Mouse (Mus musculus) limb, embryonic 14.5 days (tissue): ENCODE measurements around the gene Ap4e1. TPM values are rescaled to one million over a fixed set of nuclear protein-coding genes. Genes with fewer than 3 reads are reported as not detected.

Experiments
- ATAC-seq: fragments of 200-750 bp; cut with Nextera tagmentation; 2 replicates; pipeline ENCODE4 v1.8.0; 2017; ENCODE audit warnings: low read depth, moderate number of reproducible peaks, moderate TSS enrichment; ENCODE audit not compliant: low FRiP score
- DNase-seq: peaks from one replicate; pipeline ENCODE4 v3.0.0-alpha.2; 2015; ENCODE audit warnings: low spot score
- H3K27ac ChIP-seq: fragments of 300-500 bp; sonication (generic); replicated peaks from 2 replicates; pipeline ENCODE4 v1.5.1; 2014; ENCODE audit warnings: low read depth, mild to moderate bottlenecking, low read length, moderate library complexity, mixed read lengths
- H3K27me3 ChIP-seq: fragments of 300-500 bp; sonication (generic); 2 replicates; pipeline ENCODE4 v1.6.1; 2014; ENCODE audit warnings: low read length, mixed read lengths; ENCODE audit not compliant: control insufficient read depth, insufficient read depth
- H3K36me3 ChIP-seq: fragments of 300-500 bp; sonication (generic); 2 replicates; pipeline ENCODE4 v1.6.1; 2014; ENCODE audit warnings: mild to moderate bottlenecking, low read length, moderate library complexity, mixed read lengths; ENCODE audit not compliant: control insufficient read depth, insufficient read depth
- H3K4me1 ChIP-seq: fragments of 300-500 bp; sonication (generic); 2 replicates; pipeline ENCODE4 v1.6.1; 2014; ENCODE audit warnings: antibody characterized with exemption, low read length, mixed read lengths; ENCODE audit not compliant: control insufficient read depth, insufficient read depth
- H3K4me2 ChIP-seq: fragments of 300-500 bp; sonication (generic); replicated peaks from 2 replicates; pipeline ENCODE4 v1.6.1; 2014; ENCODE audit warnings: low read depth, mild to moderate bottlenecking, low read length, moderate library complexity; ENCODE audit not compliant: severe bottlenecking
- H3K4me3 ChIP-seq: fragments of 300-500 bp; sonication (generic); replicated peaks from 2 replicates; pipeline ENCODE4 v1.5.1; 2014; ENCODE audit warnings: low read length
- H3K9ac ChIP-seq: fragments of 300-500 bp; sonication (generic); 2 replicates; pipeline ENCODE4 v1.6.1; 2014; ENCODE audit warnings: mild to moderate bottlenecking, low read depth, low read length, moderate library complexity; ENCODE audit not compliant: severe bottlenecking
- H3K9me3 ChIP-seq: fragments of 300-500 bp; sonication (generic); 2 replicates; pipeline ENCODE4 v1.6.1; 2016; ENCODE audit warnings: low read length; ENCODE audit not compliant: control insufficient read depth
- POLR2A ChIP-seq: fragments of 200-500 bp; IDR thresholded peaks from 2 replicates; pipeline ENCODE4 v1.8.0; 2012; ENCODE audit warnings: inconsistent platforms, mild to moderate bottlenecking, moderate library complexity, borderline replicate concordance; ENCODE audit not compliant: insufficient read depth, insufficient read length; ENCODE audit errors: extremely low read depth
- WGBS: fragments of 180-500 bp; shearing (Covaris S2); extraction: QIAGEN DNeasy Blood & Tissue Kit; methylation state at CpG from one replicate; pipeline ENCODE4 v1.1.7; 2014; 5-methylcytosine and 5-hydroxymethylcytosine counted together
- polyA plus RNA-seq, 2 experiments: library from polyadenylated mRNA; depleted of rRNA in 1 of 2; stranded (reverse) in 1 of 2; unstranded in 1 of 2; fragments of >200 nt; fragmentation: Nextera tagmentation in 1 of 2; extraction: Ambion mirVana in 1 of 2; gene quantifications; 2 replicates each; pipeline versions ENCODE4 v1.2.1 to v1.2.3; 2012 to 2014

Ap4e1 gene
- polyA plus RNA-seq, 2 experiments: 8.9 to 12.1 TPM

DNA sequence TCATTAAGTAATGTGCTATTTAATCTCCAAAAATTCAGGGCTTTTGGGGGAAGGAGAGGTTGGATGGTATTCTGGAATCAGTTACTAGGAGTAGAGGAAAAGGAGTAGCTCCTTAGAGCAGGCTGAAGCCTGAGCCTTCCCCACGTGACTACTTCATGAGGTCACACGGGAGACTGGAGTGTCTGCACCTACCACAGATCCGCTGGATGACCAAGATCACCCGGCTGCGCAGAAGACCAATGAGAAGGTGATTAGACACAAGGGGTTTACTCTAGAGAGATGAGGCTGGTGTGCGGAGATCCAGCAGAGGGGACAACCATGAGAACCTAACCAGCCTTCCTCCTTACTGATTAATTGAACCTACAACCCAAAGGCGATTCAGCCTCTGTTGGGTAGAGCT lies 4.5 kb upstream of the Ap4e1 start:
- Histone ChIP-seq H3K27me3 (no peaks in the 10 kb centered on the region), H3K4me2 (no peak overlapping the region), H3K4me3 (no peak overlapping the region), H3K4me1 (no peaks in the 10 kb centered on the region; the same call in 1 of the 2 replicates), H3K9ac (no peak overlapping the region), H3K27ac (no peak overlapping the region), H3K36me3 (no peaks in the 10 kb centered on the region), H3K9me3 (no peaks in the 10 kb centered on the region)
- TF ChIP-seq POLR2A: no peak
- 81% methylated on average over 7 of the region's 7 CpGs for WGBS
- ATAC-seq (no peak), DNase-seq (no peak)

DNA sequence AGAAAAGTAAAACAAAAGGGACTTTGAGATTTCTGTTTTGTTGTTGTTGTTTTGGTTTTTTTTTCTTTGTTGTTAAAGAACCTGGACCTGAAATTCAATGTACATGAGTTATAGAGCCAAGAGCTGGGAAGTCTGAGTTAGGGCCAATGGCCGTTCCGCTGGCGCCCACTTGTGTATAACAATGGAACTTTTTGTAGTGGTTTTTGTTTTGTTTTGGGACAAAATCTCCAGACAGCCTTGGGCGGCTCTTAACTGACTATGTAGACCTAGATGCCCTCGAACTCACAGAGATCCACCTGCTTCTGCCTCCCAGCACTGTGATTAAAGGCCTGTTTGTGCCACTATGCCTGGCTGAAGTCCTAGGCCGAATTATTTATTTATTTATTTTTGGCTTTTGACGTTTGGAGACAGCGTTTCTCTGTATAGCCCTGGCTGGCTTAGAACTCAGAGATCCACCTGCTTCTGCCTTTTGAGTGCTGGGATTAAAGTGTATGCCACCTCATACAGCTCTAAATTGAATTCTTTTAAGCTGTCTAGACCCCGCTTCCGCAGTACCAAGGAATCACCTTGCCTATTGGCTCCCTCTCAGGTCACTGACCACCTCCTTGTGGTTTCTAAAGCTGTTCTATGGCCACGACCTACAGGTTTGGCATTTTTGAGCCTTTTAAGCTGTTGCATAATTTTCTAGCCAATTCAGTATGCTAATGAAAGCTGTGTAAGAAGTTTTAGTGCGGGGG lies 1.7 kb upstream of the Ap4e1 start:
- no peak overlapping the region for H3K27ac ChIP-seq
- ATAC-seq (no peak), DNase-seq (peak; percentile 71)
- no peaks in the 10 kb centered on the region for H3K27me3 ChIP-seq
- peaks cover 10% of the 10 kb centered on the region for H3K36me3 ChIP-seq
- peak overlapping the region; percentile 29; the same call in 1 of the 2 replicates for H3K4me2 ChIP-seq
- 0 out of 2 replicates have a peak overlapping the region, but pooled peaks have one; percentile 10 for H3K4me3 ChIP-seq
- H3K9ac ChIP-seq: no peak overlapping the region
- no peak for TF ChIP-seq POLR2A
- H3K4me1 ChIP-seq: peaks cover 7% of the 10 kb centered on the region; the same call in 1 of the 2 replicates
- no peaks in the 10 kb centered on the region for H3K9me3 ChIP-seq
- WGBS: 43% methylated on average over 12 of the region's 12 CpGs

DNA sequence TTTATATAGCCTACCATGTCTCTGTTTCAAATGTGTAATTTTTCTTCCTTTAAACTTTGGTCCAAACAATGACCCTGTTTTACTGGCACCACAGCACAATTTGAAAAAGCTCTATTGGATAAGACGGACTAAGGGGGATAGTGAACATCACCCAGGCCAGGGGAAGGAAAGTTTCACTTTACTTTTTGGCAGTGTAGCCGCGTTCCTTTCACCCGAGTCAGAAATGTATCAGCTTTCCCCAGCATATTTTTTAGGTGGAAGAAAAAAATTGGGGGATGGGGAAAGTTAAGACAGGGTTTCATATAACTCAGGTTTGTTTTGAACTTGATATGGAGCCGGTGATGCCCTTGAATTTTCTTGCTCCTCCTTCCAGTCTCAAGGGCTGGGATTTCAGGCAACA lies 1.0 kb upstream of the Ap4e1 start:
- Histone ChIP-seq H3K4me3 (no peak overlapping the region), H3K4me2 (no peak overlapping the region), H3K9ac (no peak overlapping the region), H3K27ac (no peak overlapping the region), H3K4me1 (peaks cover 7% of the 10 kb centered on the region; the same call in 1 of the 2 replicates), H3K9me3 (no peaks in the 10 kb centered on the region), H3K27me3 (no peaks in the 10 kb centered on the region), H3K36me3 (peaks cover 17% of the 10 kb centered on the region)
- TF ChIP-seq POLR2A: no peak
- WGBS: 65% methylated on average over 5 of the region's 5 CpGs
- DNase-seq (peak; percentile 52), ATAC-seq (peak; percentile 54; the same call in 1 of the 2 replicates)

DNA sequence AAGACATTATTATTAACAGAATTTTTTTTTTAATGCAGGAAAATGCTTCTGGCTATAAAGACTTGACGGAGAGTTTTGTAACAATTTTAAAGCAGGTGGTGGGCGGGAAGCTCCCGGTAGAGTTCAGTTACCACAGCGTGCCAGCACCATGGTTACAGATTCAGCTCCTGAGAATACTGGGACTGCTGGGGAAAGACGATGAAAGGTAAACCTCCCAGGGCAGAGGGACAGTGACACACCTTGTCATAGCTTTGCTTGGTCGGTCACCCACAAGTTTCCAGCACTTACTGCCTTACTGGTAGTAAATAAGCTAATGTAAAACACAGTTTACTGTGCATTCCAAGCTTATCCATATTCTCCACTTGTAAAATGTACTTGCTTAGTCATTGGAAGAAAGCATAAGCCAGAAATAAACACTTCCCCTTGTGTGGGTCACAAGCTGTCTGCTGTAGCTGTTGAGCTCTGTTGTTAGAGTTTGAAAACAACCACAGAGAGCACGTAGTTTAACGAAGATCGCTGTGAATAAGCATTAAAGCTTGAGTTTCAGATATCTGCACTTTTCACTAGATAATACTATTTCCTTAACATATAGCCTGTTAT lies 26.6 kb downstream of the Ap4e1 start:
- 93% methylated on average over 9 of the region's 9 CpGs for WGBS
- Histone ChIP-seq H3K27me3 (no peaks in the 10 kb centered on the region), H3K36me3 (peaks cover 63% of the 10 kb centered on the region), H3K9ac (no peak overlapping the region), H3K4me2 (no peak overlapping the region), H3K4me1 (no peaks in the 10 kb centered on the region), H3K27ac (no peak overlapping the region), H3K9me3 (no peaks in the 10 kb centered on the region), H3K4me3 (no peak overlapping the region)
- no peak for TF ChIP-seq POLR2A
- ATAC-seq (no peak), DNase-seq (no peak)

DNA sequence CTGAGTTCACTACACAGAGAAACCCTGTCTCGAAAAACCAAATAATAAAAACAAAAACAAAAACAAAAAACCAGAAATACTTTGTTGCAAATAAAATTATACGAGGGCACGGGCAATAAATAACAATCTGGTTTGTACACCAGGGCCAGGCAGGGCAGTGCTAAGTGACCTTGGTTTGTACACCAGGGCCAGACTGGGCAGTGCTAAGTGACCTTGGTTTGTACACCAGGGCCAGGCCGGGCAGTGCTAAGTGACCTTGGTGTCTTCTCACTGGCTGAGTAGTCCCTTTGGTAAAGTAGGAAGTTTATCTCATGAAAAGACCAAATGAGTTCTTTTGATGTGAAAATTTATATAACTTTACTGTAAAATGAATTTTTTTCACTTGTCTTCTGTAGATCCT lies 28.8 kb downstream of the Ap4e1 start:
- WGBS: 93% methylated on average over 4 of the region's 4 CpGs
- TF ChIP-seq POLR2A: no peak

More for the DNA sequence above, 28.8 kb downstream of the Ap4e1 start:
- H3K27ac ChIP-seq: no peak overlapping the region
- no peaks in the 10 kb centered on the region for H3K4me1 ChIP-seq
- H3K9me3 ChIP-seq: no peaks in the 10 kb centered on the region
- ATAC-seq (no peak), DNase-seq (no peak)
- H3K36me3 ChIP-seq: peaks cover 55% of the 10 kb centered on the region
- H3K4me2 ChIP-seq: no peak overlapping the region
- H3K4me3 ChIP-seq: no peak overlapping the region
- no peaks in the 10 kb centered on the region for H3K27me3 ChIP-seq
- H3K9ac ChIP-seq: no peak overlapping the region
